Mouse (Mus musculus): ENCODE measurements around the gene Krtap13-1. TPM values are rescaled to one million over a fixed set of nuclear protein-coding genes. Genes with fewer than 3 reads are reported as not detected.

Gene Krtap13-1
- polyA plus RNA-seq, 1 experiment, result not detected

DNA sequence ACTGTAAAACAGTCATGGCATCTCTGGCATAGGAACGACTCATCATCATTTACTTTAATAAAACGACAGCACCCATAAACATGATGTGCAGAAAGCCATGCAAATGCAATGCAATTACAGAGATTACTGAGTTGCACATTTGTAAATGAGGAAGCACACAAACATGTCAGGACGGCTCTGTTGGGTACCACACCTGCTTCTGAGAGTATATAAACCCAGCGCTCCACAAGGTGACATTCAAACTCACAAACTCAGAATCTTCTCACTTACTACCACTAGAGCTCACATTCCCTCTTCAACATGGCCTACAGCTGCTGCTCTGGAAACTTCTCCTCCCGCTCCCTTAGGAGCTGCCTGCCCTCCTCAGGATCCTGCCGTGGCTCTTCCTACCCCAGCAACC is 48.9 kb downstream of the Krtap13-1 start, which contains the start of gene Gm5965:
Gene Gm5965, plus strand, starts transcription at position 301 of the 400 bp plus-strand sequence.
- no peak for TF ChIP-seq GATA1 (IDR thresholded peaks at IDR 0.05; ENCODE audit: low read length)

Other genes with a start within 250 kb of the Krtap13-1 start
- gene Cldn17, start 221.9 kb upstream of the Krtap13-1 start, polyA plus RNA-seq (2012), result not detected in 2 replicates
- gene Cldn8, start 165.7 kb upstream of the Krtap13-1 start, polyA plus RNA-seq (2012), result not detected in 2 replicates
- not detected in 2 replicates for gene Krtap24-1, start 116.6 kb upstream of the Krtap13-1 start, polyA plus RNA-seq (2012)
- not detected in 2 replicates for gene 2310079G19Rik, start 101.2 kb upstream of the Krtap13-1 start, polyA plus RNA-seq (2012)
- not detected in 2 replicates for gene Krtap26-1, start 81.1 kb upstream of the Krtap13-1 start, polyA plus RNA-seq (2012)
- not detected in 2 replicates for gene Krtap27-1, start 57.2 kb upstream of the Krtap13-1 start, polyA plus RNA-seq (2012)
- not detected in 2 replicates for gene 2310061N02Rik, start 20.9 kb upstream of the Krtap13-1 start, polyA plus RNA-seq (2012)
- gene Krtap13, start 22.8 kb downstream of the Krtap13-1 start, polyA plus RNA-seq (2012), result not detected in 2 replicates
- gene 2310034C09Rik, start 30.0 kb downstream of the Krtap13-1 start, polyA plus RNA-seq (2012), result not detected in 2 replicates
- not detected in 2 replicates for gene 2310057N15Rik, start 45.3 kb downstream of the Krtap13-1 start, polyA plus RNA-seq (2012)
- gene Gm5965, start 49.0 kb downstream of the Krtap13-1 start, polyA plus RNA-seq (2012), result not detected in 2 replicates
- not detected in 2 replicates for gene Gm20741, start 83.4 kb downstream of the Krtap13-1 start, polyA plus RNA-seq (2012)
- gene Krtap15, start 91.4 kb downstream of the Krtap13-1 start, polyA plus RNA-seq (2012), result not detected in 2 replicates
- not detected in 2 replicates for gene Krtap14, start 97.3 kb downstream of the Krtap13-1 start, polyA plus RNA-seq (2012)
- not detected in 2 replicates for gene Krtap19-1, start 140.5 kb downstream of the Krtap13-1 start, polyA plus RNA-seq (2012)
- gene Krtap19-2, start 145.4 kb downstream of the Krtap13-1 start, polyA plus RNA-seq (2012), result not detected in 2 replicates
- gene Krtap19-3, start 149.2 kb downstream of the Krtap13-1 start, polyA plus RNA-seq (2012), result not detected in 2 replicates
- not detected in 2 replicates for gene Krtap19-4, start 156.2 kb downstream of the Krtap13-1 start, polyA plus RNA-seq (2012)
- not detected in 2 replicates for gene Krtap19-5, start 167.6 kb downstream of the Krtap13-1 start, polyA plus RNA-seq (2012)
- gene Krtap19-9b, start 203.4 kb downstream of the Krtap13-1 start, polyA plus RNA-seq (2012), result not detected in 2 replicates
- not detected in 2 replicates for gene Krtap16-3, start 234.0 kb downstream of the Krtap13-1 start, polyA plus RNA-seq (2012)